Mouse (Mus musculus) monocyte, adult 2 months (primary cell): ENCODE results near the gene Zfp655.
"Not testable (repeated sequence)": the region's sequence is repeated elsewhere in the genome, so short reads cannot be mapped to it uniquely, and the experiment has no call there.

Experiments
- DNase-seq, 2 experiments: peaks; one replicate each; pipeline ENCODE4 v3.0.0; 2022; ENCODE audit warnings: low spot score in 2 of 2, low read depth in 1 of 2

Zfp655 gene

GRCm38 (mm10) chr5:145231367-145231871 lies at the start of gene Zfp655:
TSS of gene Zfp655 (plus strand) at chr5:145231715.
- peak; percentile 94 to 98 for DNase-seq

DNA sequence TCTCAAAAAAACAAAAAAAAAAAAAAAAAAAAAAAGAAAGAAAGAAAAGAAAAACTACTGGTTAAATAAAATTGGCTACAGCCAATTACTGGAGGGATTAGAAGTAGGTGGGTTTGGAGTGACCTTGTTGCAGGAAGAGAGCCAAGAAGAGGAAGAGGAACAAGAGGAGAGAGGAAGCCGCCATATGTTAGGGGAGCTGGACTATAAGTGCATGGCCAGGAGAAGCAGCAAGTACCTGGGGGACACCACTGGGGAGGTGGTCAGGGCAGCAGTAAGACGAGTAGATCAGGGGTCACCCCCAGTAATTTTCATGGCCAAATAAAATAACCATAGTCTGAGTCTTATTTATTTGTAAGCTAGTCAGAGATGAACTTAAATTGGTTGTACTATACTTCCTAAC lies 46.3 kb upstream of the Zfp655 start:
- no peak for DNase-seq

DNA sequence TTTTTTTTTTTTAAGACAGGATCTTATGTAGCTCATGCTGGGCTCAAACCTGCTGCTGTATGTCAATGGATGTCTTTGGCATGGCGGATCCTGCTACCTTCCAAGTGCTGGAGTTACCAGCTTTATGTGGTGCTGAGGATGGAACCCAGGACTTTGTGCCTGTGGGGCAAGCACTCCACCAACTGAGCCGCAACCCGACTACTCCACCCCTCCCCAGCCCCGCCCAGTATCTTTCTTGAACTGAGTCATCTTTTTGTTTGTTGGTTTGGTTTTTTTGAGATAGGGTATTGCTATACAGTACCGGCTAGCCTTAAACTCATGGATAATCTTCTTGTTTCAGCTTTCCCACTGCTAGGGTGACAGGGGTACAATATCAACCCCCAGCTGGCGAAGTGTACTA lies 42.1 kb upstream of the Zfp655 start:
- DNase-seq, result no peak

GRCm38 (mm10) chr5:145190373-145190772 lies 41.1 kb upstream of the Zfp655 start:
- DNase-seq, result no peak

DNA sequence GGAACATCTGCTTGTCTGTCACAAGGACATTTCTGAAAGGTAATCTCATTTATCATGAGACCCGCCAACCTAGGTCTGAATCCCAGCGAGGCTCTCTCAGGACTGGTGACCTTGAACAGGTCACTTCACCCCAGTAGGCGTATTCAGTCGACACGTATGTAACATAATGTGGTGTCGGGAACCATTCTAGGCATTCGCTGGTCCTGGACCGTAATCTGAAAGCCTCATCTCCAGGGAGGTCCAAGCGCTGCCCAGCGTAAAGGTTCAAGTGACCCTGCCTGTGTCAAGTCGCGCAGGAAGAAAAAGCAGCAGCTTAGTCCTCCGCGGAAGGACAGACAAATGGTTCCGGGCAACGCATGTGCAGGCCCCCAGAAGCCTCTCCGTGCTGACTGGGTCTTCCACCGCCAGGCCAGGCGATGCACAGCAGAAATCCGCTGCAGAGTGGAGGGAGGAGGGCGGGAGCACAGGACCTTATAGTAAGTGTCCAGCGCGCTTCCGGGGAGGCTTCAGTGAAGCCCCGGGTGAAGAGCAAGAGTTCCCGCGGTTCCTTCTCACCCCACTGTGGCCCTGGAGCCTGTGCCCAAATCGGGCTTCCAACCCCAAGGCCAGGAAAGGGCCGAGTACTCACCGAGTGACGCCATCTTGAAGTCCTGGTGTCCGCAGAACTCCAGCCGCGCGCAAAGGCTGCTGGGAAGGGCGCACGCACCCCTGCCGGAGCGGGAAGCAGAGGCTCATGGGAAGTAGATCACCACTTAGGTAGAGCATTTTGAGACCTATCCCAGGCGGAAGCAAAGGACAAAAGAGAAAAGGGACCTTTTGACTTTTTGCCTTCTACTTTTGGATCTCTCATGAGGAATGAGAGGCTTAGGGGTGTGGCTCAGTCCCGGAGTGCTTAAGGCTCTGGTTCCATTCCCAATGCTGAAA lies 40.4 kb upstream of the Zfp655 start:
- peak; percentile 59 to 78 for DNase-seq

- no peak for DNase-seq
These were observed 39.6 kb upstream of the Zfp655 start, which contains the start of gene Atp5j2 for GRCm38 (mm10) chr5:145191962-145192361. TSS of gene Atp5j2 (minus strand) at chr5:145192062.

DNA sequence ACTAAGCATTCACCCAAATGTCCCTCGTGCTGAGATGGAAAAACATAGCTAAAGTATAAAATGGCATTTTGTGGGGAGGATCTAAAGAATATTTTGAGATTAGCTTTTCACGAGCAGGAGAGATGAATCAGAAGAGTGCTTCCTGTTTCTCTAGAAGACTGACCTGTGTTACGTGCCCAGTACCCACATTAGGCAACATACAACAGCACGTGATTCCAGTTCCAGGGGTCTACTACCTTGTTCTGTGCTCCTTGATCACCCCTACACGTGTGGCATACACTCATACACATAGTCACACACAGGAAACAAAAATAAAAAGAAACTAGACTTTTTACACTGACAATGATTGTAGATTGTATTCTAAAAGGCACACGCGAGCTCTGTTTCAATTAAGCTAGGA lies 31.1 kb upstream of the Zfp655 start:
- no peak for DNase-seq

DNA sequence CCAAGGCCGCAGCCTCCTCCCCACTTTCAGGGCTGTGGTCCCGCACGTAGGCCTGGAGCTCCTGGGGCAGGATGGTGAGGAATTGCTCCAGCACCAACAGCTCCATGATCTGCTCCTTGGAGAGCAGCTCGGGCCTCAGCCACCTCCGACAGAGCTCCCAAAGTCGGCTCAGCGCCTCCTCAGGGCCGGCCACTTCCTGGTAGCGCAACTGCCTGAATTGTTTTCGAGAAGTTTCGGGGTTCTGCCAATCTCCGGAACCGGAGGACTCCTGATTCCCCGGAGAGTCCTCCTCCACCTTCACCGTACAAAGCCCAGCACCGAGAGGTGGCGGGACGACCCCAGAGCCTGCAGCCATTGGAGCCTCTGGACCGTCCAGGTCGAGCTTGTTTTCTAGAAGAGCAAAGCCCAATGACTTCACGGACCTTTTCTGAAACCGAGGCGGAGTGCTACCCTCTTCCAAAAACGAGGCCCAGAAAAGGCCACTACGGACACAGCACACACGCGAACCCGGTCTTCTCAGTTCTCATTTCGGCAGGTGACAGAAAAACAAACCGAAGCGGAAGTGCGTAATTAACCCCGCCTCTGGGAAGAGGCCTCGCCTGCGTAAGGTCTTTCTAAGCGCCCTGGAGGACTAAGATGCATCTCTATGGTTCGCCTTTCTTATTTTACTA lies 30.1 kb upstream of the Zfp655 start, which contains the start of gene Zkscan14:
Gene Zkscan14 (minus strand): TSS at position 548 of the 671 bp plus-strand sequence.
- peak; percentile 48 to 73 for DNase-seq

DNA sequence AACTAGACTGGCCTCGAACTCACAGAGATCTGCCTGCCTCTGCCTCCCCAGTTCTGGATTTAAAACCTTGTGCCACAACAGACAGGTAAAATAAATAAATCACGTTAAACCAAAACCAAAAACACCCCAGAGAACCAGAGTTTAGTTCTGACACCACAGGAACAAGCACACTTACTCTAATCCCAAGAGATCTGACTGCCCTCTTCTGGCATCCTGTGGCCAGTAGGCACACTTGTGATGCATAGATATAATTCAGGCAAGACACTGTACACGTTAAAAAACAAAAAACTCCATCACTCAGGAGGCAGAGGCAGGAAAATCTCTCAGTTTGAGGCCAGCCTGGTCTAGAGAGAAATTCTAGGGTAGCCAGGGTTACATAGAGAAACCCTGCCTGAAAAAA lies 29.1 kb upstream of the Zfp655 start:
- no peak for DNase-seq

- peak; percentile 92 to 93 for DNase-seq
These were observed 27.4 kb upstream of the Zfp655 start, which contains the start of gene Zkscan5 for GRCm38 (mm10) chr5:145203936-145204691. TSS of gene Zkscan5 (plus strand) at chr5:145204562.

DNA sequence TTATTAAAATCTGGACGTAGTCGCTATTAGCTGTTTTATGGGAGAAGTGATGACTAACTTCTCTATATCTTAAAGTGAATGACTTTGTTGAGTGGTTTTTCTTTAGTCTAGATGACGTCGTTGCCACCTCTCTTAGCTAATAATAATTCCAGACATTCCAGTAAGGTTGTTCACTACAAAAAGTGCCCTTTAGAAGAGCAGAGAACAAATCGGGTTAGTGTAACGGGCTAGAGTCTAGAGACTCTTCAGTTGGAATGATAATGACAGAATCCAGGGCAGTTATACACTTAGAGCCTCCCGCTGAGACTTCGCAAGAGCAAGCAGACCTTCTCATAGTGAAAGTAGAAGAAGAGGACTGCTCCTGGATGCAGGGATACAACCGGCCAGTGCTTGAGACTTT lies 26.5 kb upstream of the Zfp655 start:
- no peak for DNase-seq

DNA sequence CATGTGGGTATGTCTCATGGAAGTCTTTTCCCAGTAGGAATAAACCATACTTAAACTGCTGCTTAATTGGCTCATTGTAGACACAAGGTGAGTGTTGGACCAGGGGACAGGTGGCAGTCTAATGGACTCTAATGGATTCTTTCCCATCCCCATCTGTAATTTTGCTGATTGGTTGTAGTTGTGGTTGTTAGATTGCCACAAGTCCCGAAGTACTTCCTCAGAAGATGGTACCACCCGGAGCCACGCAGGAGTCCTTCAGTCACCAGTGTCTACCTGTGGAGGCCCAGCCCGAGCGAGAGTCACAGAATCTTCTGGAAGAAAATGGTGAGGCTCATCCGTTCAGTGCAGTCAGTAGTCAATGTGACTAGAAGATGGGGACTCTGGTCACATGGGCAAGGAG lies 24.1 kb upstream of the Zfp655 start:
- no peak for DNase-seq

DNA sequence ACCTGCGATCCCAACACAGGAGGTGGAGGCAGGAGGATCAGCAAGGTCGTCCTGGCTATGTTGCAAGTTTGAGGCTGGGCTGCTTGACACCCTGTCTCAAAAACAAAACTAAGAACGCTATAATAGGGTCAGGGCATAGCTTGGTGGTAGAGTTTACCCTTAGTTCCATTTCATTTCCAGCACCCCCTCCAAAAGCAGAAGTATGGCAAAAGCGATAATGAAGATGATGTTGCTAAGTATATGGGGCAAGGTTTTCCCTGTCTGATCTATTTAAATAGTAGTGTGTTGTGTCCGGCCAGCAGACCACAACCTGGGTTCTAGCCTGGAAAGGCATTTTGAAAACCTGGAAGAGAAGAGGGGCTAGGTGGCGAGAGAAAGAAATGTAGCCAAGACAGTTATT lies 23.6 kb upstream of the Zfp655 start:
- no peak for DNase-seq

- DNase-seq, result not testable (repeated sequence)
These were observed 23.1 kb upstream of the Zfp655 start for GRCm38 (mm10) chr5:145208391-145208790.

DNA sequence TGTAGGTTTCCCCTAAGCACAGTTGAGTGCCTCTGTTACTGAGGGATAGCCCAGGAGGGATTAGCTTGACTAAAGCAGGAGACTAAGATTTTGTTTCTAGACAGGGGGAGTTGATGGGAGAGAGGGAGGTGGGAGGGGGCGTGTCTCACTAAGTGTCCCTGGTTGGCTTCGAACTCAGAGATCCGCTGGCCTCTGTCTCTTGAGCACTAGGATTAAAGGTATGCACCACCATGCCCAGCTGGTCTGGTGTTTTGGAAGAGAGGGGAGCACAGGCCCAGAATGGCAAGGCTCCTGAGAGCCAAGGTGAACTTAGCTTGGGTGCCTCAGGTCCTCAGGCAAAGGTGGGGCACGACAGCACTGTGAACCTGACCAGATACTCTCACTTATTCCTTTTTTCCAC lies 20.2 kb upstream of the Zfp655 start:
- DNase-seq, result no peak

DNA sequence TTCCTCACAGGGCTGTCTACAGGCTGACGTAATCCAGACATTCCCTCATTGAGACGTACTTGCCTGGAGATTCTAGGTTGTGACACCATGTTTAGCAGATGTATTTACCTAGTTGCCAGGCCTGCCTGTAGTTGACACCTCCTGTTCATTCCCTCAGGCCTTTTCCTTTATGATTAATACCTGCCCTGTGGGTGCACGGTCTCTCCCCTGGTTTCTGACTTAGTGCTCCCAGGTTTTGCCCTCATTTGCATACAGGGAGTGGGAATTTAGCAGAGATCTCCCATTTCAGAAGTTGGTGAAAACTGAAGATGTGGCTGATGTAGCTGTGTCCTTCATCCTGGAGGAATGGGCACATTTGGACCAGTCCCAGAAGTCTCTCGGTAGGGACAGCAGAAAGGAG lies 19.3 kb upstream of the Zfp655 start:
- DNase-seq, result no peak

- no peak for DNase-seq
These were observed 18.0 kb upstream of the Zfp655 start for GRCm38 (mm10) chr5:145213505-145213904.

DNA sequence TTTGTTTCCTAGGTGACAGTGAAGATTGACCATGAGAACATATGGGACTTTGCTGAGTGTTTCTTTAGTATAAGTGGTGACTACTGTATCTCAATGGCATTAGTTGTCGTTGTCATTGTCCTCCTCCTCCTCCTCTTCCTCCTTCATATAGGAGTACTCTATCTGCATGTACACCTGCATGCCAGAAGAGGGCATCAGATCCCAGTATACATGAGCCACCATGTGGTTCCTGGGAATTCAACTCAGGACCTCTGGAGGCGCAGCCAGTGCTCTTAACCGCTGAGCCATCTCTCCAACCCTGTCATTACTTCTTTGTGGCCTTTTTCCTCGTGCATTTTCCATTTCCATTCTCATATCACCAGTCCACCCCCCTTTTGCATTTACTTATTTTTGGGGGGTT lies 16.8 kb upstream of the Zfp655 start:
- no peak for DNase-seq

DNA sequence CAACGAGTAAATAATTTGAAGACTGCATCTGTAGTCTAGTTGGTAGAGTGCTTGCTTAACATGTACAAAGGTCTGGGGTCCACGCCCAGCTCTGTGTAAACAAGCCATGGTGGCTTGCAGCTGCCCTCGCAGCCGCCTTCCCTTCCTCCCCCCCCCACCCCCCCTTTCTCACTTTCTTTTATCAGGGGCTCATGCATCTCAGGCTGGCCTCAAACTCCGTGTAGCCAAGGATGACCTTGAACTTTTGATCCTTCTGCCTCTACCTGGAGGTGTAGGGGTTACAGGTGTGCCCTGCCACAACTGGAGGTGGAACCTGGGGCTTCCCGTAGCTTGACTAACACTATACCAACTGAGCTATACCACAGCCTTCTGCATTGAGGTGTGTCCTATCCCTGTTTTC lies 13.8 kb upstream of the Zfp655 start:
- DNase-seq, result no peak

GRCm38 (mm10) chr5:145218206-145218605 lies 13.3 kb upstream of the Zfp655 start:
- DNase-seq, result no peak

DNA sequence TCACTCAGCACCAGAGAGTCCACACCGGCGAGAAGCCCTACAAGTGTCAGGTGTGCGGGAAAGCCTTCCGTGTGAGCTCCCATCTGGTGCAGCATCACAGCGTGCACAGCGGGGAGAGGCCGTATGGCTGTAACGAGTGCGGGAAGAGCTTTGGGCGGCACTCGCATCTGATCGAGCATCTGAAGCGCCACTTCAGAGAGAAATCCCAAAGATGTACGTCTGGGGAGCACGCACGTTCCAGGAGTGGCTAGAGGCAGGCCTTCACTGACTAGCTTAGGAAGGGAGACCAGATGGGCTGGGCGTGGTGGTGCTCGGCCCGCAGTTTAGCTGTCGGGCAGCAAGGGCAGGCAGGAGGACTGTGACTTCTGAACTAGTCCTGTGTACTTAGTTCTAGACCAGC lies 12.8 kb upstream of the Zfp655 start:
- no peak for DNase-seq
